Mouse (Mus musculus): ENCODE measurements around the gene Ppp2r5b. TPM values are rescaled to one million over a fixed set of nuclear protein-coding genes. Genes with fewer than 3 reads are reported as not detected.

Gene Ppp2r5b
- 108 and 236 TPM in 2 replicates for polyA plus RNA-seq (2012; rRNA removed)

DNA sequence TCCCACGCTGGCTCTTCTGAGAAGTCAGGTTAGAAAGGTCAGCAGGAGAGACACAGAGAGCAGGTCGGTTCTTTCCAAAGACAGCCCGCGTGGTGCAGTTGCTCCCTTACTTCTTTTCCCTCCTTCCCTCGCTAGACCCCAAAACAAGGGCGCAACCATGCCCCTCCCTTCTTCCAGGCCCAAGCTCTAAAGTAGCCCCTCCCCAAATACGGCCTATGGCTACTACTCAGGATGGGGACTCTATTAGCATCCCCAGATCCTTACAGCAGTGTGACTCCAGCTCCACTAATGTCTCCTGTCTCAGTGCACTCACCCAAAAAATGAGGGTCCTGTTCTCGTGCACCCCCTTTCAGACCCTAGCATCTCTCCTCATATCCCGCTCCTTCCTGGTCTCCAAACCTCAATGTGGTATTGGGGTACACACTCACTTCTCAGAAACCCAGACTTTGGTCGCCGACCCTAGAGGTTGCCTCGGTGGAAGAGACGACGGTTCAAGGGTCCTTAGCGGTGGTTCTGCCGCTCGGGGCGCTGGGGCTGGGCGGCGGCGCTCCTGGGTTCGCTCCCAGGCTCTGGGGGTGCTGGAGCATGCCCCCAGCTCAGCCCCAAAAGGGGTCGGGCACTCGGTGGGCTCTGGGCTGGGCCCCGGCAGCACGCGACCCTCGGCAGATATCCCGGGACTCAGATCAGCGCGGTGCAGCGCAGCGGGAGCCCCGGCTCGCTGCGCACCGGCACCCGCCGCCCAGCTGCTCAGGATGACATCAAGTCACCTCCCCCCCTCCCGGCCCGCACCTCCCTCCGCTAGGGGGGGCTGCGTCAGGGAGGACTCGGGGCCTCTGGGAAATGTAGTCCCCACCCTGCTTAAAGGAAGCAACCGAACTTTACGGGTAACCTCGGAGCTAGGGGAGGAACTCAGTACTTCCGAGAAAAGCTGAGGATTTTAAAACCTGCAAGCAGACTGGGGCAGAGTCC, at the start of gene Ppp2r5b:
Ppp2r5b (minus strand) TSS at position 789 of the 969 bp plus-strand sequence.

DNA sequence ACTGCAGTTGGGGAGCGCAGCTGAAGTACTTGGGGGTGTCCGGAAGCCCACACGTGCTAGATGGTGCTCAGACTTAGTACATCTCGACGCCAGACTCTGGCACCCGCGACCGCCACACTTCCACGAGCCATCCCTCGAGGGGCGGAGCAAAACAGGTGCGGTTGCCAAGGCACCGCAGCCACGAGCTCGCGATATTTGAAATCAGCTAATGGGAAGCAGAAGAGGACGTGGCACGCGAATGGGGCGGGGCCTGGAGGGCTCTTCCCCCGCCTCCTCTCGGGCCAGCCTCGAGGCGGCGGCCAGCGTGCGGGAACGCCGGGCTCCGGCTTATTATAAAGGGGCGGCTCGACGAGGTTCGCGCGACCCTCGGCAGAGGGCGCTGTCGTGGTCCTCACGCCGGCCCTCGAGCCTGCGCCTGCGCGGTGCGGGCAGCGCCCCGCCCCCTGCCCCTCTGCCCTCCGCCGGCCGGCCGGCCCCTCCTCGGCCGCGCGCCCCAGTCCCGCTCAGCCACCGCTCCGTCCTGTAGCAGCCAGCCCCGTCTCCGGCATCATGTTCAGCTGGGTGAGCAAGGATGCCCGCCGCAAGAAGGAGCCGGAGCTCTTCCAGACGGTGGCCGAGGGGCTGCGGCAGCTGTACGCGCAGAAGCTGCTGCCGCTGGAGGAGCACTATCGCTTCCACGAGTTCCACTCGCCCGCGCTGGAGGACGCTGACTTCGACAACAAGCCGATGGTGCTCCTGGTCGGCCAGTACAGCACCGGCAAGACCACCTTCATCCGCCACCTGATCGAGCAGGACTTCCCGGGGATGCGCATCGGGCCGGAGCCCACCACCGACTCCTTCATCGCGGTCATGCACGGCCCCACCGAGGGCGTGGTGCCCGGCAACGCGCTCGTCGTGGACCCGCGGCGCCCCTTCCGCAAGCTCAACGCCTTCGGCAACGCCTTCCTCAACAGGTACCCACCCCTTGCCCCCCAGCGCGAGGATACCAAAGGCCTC, 41.1 kb upstream of the Ppp2r5b start, which contains the start of gene Ehd1:
Ehd1 (plus strand) TSS at position 300 of the 996 bp plus-strand sequence.

DNA sequence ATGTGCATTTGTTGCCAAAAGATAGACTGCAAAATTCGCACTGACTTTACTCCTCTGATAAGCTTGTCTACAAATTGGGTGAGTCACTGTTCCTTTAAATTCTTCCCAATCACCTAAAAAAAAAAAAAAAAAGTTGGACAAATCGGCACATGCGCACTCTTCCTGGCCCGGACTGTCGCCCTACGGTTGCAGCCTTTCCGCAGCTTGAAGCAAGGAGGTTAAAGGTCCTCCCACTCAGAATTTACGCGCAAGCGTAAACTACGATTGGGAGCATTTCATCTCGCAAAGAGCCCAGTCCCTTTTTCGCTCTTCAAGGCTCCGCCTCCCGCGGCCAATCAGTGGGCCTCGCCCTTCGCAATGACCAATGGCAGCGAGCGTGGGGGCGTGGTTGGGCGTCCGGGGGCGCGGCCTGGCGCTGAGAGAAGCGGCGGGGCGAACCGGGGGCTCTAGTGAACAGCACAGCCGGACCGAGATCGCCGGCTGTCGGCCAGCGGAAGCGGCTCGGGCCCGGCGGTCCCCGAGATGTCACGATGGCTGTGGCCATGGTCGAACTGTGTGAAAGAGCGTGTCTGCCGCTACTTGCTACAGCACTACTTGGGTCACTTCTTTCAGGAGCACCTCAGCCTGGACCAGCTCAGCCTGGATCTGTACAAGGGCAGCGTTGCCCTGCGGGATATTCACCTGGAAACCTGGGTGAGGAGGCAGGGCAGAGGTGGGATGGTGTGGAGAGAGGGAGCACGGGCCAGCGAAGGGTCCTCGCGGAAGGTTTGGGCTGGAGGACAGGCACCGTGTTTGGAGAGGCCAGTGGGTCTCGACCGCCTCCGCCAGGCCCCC, 5.8 kb upstream of the Ppp2r5b start, which contains the start of gene Atg2a:
Atg2a (plus strand) TSS at position 395 of the 834 bp plus-strand sequence.

DNA sequence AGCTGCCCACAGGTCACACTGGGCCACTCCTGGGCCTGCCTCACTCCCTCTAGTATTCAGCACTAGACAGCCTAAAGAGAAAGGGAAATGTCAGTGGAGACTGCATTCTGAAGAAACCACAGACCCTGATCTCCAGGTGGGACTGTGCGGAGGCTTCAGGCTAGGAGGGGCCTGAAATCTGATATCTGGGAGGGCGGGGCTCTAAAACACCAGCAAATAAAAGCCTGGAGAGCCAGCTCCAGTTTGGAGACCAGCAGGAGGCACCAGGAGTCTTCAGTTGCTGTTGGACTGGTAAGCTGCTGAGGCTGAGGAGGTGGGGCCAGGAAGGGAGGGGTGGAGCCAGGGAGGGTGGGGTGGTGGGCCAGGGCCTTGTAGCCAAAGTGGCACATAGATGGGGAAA, 9.5 kb downstream of the Ppp2r5b start, which contains the start of gene Gpha2:
Gpha2 (plus strand) TSS at position 246 of the 400 bp plus-strand sequence.

DNA sequence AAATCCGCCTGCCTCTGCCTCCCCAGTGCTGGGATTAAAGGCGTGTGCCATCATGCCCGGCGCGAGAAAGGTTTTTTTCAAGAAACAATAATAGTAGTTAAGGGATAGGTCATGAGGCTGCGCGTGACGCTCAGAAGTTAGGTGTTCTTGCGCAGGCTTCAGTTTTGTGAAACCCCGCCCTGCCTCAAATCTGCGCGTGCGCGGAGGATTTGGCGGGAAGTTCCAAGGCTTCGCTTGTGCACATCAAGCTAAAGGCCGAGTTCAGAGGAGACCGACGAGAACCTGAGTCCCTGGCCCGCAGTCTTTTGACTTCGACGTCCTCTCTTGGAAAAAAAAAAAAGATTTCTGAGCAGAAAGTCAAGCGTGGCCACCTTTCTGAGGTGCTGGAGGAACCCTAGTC, 51.5 kb downstream of the Ppp2r5b start, which contains the start of gene Majin:
Majin (plus strand) TSS at position 258 of the 400 bp plus-strand sequence.

Other genes with a start within 250 kb of the Ppp2r5b start
- gene Slc22a20, start 249.7 kb downstream of the Ppp2r5b start, polyA plus RNA-seq (2012; rRNA removed): not detected in 2 replicates
- 43.3 and 43.5 TPM in 2 replicates for gene Capn1, start 220.0 kb downstream of the Ppp2r5b start, polyA plus RNA-seq (2012; rRNA removed)
- gene Syvn1, start 189.3 kb downstream of the Ppp2r5b start, polyA plus RNA-seq (2012; rRNA removed): 67.4 and 71.4 TPM in 2 replicates
- 18.5 and 22.7 TPM in 2 replicates for gene Mrpl49, start 178.1 kb downstream of the Ppp2r5b start, polyA plus RNA-seq (2012; rRNA removed)
- gene Fau, start 178.0 kb downstream of the Ppp2r5b start, polyA plus RNA-seq (2012; rRNA removed): 2,067 and 2,719 TPM in 2 replicates
- gene Znhit2, start 174.7 kb downstream of the Ppp2r5b start, polyA plus RNA-seq (2012; rRNA removed): 98.8 and 129 TPM in 2 replicates
- gene Tm7sf2, start 167.5 kb downstream of the Ppp2r5b start, polyA plus RNA-seq (2012; rRNA removed): 64.3 and 73.1 TPM in 2 replicates
- 102 and 114 TPM in 2 replicates for gene Vps51, start 158.6 kb downstream of the Ppp2r5b start, polyA plus RNA-seq (2012; rRNA removed)
- not detected in 2 replicates for gene Tmem262, start 155.8 kb downstream of the Ppp2r5b start, polyA plus RNA-seq (2012; rRNA removed)
- 0.52 and 0.77 TPM in 2 replicates for gene Gm28374, start 153.6 kb downstream of the Ppp2r5b start, polyA plus RNA-seq (2012; rRNA removed)
- 107 and 147 TPM in 2 replicates for gene Zfpl1, start 150.9 kb downstream of the Ppp2r5b start, polyA plus RNA-seq (2012; rRNA removed)
- 5.0 and 7.6 TPM in 2 replicates for gene Cdca5, start 150.9 kb downstream of the Ppp2r5b start, polyA plus RNA-seq (2012; rRNA removed)
- not detected in 2 replicates for gene AC131692.1, start 141.5 kb downstream of the Ppp2r5b start, polyA plus RNA-seq (2012; rRNA removed)
- gene Naaladl1, start 130.1 kb downstream of the Ppp2r5b start, polyA plus RNA-seq (2012; rRNA removed): 0.57 and 0.89 TPM in 2 replicates
- gene Sac3d1, start 117.2 kb downstream of the Ppp2r5b start, polyA plus RNA-seq (2012; rRNA removed): 95.3 and 147 TPM in 2 replicates
- gene Snx15, start 107.6 kb downstream of the Ppp2r5b start, polyA plus RNA-seq (2012; rRNA removed): 30.1 and 33.9 TPM in 2 replicates
- gene Batf2, start 94.9 kb downstream of the Ppp2r5b start, polyA plus RNA-seq (2012; rRNA removed): 5.3 and 8.6 TPM in 2 replicates
- 157 and 174 TPM in 2 replicates for gene Arl2, start 94.3 kb downstream of the Ppp2r5b start, polyA plus RNA-seq (2012; rRNA removed)
- gene Majin, start 51.5 kb downstream of the Ppp2r5b start, polyA plus RNA-seq (2012; rRNA removed): 0.44 and 0.75 TPM in 2 replicates
- gene Gpha2, start 9.5 kb downstream of the Ppp2r5b start, polyA plus RNA-seq (2012; rRNA removed): 58.5 and 77.5 TPM in 2 replicates
- 59.3 and 62.5 TPM in 2 replicates for gene Atg2a, start 5.8 kb upstream of the Ppp2r5b start, polyA plus RNA-seq (2012; rRNA removed)
- 255 and 442 TPM in 2 replicates for gene Ehd1, start 40.9 kb upstream of the Ppp2r5b start, polyA plus RNA-seq (2012; rRNA removed)
- 22.0 and 23.7 TPM in 2 replicates for gene Cdc42bpg, start 70.6 kb upstream of the Ppp2r5b start, polyA plus RNA-seq (2012; rRNA removed)
- gene Men1, start 99.1 kb upstream of the Ppp2r5b start, polyA plus RNA-seq (2012; rRNA removed): 91.9 and 113 TPM in 2 replicates
- gene Map4k2, start 105.3 kb upstream of the Ppp2r5b start, polyA plus RNA-seq (2012; rRNA removed): 169 and 208 TPM in 2 replicates
- gene Sf1, start 127.8 kb upstream of the Ppp2r5b start, polyA plus RNA-seq (2012; rRNA removed): 206 and 238 TPM in 2 replicates
- 19.9 and 23.9 TPM in 2 replicates for gene Pygm, start 148.5 kb upstream of the Ppp2r5b start, polyA plus RNA-seq (2012; rRNA removed)
- gene Rasgrp2, start 163.5 kb upstream of the Ppp2r5b start, polyA plus RNA-seq (2012; rRNA removed): 86.4 and 103 TPM in 2 replicates
- gene Nrxn2, start 182.9 kb upstream of the Ppp2r5b start, polyA plus RNA-seq (2012; rRNA removed): 5.9 and 11.2 TPM in 2 replicates

All from ovary, adult 2 months (tissue).